Mouse (Mus musculus): ENCODE measurements around the gene Nfib. TPM values are rescaled to one million over a fixed set of nuclear protein-coding genes. Genes with fewer than 3 reads are reported as not detected.

Gene Nfib
- total RNA-seq, 2 experiments from 2014 or later = 119 to 122 TPM

DNA sequence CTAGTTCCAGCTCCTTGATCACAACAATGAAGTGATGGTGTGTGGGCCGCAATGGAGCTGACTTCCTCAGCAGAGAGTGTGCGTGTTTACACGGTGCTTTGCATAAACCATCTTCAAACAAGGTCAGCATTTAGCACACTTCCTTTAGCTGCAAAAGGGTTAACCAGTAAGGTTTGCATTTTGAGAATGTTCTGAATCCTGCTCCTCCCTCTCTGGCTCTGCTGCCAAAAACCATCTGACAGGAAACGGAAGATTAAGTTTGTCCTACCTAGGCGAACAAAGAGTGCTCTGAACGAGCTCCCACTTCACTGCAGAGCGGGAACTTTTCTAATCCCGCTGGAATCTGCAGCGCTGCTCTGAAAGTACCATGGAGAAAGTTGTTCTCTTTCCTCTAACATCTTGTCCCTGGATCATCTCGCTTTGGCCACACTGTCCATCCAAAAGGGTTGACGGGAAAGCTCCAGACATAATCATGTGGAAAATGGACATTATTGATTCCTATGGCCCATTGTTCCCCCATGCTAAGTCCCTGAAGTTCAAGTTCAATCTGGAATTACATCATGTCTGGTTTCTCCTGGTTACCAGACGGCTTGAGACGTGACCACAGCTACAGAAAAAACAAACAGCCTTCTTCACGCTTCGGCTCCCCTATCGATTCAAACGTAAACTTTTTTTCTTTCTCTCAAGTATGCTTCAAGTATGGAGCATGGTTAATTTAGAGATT lies 401.2 kb downstream of the Nfib start:
- peak; percentile 53 for DNase-seq (ENCODE audit: low spot score)
- intact Hi-C loops (cut with DNase I) = no loop called here

GRCm38 (mm10) chr4:82303362-82303900 lies 402.1 kb downstream of the Nfib start:
- DNase-seq (ENCODE audit: low spot score) = no peak
- intact Hi-C loops (cut with DNase I) = no loop called here

DNA sequence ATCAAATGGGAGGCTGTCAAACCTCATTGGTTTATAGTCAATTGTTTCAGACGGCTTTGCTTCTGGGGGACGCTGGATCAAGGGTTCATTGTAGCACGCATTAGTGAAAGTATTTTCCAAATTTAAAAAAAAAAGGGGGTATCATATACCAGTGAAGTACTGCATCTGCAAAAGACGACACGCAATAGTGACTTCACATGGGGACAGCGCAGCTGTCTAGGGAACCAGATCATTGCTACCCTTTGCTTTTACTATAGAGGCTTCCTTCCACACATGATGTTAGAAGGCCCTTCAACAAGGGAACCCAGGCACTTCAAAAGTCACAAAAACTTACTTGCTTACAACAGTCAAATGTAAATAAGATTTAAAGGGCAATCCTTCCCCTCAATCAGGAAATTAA lies 402.6 kb downstream of the Nfib start:
- intact Hi-C loops (cut with DNase I) = no loop called here
- no peak for DNase-seq (ENCODE audit: low spot score)

DNA sequence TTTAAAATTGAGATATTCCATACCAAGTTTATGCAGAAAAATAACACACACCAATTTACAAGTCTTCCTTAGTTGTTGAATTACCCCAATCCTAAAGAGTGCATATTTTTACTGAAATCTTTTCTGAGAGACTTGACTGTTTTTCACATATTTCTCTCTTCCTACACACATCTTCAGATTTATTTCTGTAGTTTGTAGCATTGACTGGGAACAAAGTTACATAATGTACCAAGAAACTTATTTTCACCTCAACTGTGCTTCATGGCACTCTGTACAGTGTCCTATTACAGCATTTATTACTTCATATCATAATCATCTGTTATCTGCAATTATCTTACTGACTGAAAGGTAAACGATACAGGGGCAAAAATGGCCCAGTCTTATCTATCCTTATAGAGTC lies 406.9 kb downstream of the Nfib start:
- intact Hi-C loops (cut with DNase I) = no loop called here
- no peak for DNase-seq (ENCODE audit: low spot score)

GRCm38 (mm10) chr4:82297562-82297961 lies 408.0 kb downstream of the Nfib start:
- DNase-seq (ENCODE audit: low spot score) = no peak
- intact Hi-C loops (cut with DNase I) = no loop called here

- DNase-seq (ENCODE audit: low spot score) = no peak
- intact Hi-C loops (cut with DNase I) = no loop called here
Observed at GRCm38 (mm10) chr4:82294066-82294465, 411.5 kb downstream of the Nfib start.

DNA sequence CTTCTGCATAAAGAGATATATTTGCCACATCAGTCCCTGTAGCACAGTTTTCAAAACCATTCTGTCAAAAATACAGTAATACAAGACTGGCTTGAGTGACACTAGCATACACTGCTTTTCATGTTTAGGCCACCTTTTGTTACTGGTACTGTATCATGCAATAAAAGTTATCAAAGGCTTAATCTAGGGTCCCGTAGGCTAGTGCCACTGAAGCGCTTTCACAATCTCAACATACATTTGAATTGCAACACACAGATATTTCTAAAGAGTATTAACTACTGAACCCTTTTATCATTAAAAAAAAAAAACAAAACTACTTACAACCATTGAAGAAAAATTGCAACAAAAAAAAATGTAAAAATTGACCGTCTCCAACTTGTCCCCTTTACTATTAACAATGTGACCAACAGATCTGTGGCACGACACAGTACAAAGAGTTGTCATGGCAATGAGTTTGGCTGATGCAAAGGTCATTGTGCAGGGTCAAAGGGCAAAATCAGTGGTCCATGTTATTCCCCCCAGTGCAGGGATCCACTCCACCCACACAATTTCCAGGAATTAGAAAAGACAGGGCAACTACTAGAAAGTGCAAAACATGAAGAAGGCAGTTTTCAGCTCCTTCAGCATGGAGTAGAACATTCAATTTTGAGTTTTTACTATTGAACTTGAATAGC lies 414.2 kb downstream of the Nfib start:
- intact Hi-C loops (cut with DNase I) = no loop called here
- no peak for DNase-seq (ENCODE audit: low spot score)

DNA sequence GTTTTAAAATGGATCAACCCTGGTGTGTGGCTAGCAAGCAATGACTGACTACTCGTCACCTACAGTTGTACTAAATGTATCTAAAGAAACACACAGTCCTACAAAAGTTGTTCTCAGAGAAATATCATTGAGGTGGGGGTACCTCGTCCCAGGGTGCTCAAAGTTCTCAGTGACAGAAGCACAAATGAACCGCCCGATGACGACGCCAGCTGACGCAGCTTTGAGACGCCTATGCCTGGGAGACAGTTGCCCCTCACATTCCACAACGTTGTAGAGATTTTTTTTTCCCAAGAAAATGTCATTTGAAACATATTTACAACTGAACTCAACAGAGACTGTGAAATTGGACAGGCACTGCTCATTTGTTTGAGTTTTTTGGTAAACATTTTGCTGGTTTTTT lies 414.9 kb downstream of the Nfib start:
- intact Hi-C loops (cut with DNase I) = no loop called here
- DNase-seq (ENCODE audit: low spot score) = no peak

- intact Hi-C loops (cut with DNase I) = no loop called here
- DNase-seq (ENCODE audit: low spot score) = no peak
Observed at GRCm38 (mm10) chr4:82289596-82289995, 416.0 kb downstream of the Nfib start.

GRCm38 (mm10) chr4:82288138-82288537 lies 417.4 kb downstream of the Nfib start:
- intact Hi-C loops (cut with DNase I) = no loop called here
- no peak for DNase-seq (ENCODE audit: low spot score)

DNA sequence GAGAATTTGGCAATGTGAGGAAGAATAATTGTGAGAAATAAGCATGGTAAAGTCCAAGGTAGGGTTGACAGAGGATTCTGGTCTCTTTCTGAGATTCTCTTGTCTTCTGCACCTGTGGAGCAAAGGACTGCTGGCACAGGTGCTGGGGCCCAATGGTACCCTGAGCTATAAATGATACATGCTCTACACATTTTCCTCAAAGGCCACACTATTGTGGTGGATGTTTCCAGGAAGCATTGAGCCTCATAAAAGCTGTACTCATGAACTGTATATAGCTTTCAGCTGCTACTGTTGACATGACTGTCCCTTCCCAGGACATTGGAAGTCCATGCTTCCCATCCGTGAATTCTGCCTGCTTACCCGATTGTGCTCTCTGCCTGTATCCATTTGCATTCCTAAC lies 418.1 kb downstream of the Nfib start:
- intact Hi-C loops (cut with DNase I) = no loop called here
- no peak for DNase-seq (ENCODE audit: low spot score)

DNA sequence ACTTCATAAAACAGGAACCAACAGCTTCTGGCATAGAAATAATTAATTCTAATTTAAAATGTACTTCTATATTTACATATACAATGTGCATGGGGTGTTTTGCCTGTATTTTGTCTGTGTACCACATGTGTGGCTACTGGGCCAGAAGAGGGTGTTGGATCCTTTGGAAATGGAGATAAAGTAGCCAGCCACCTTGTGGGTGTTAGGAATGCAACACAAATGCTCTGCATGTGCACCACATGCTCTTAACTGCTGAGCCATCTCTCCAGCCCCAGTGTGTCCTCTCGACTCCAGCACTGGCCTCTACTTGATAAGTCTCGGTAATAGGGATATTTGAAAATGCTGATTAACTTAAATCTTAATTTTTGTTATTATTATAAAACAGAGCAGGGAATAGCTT lies 418.6 kb downstream of the Nfib start:
- DNase-seq (ENCODE audit: low spot score) = no peak
- intact Hi-C loops (cut with DNase I) = no loop called here

GRCm38 (mm10) chr4:82283536-82283935 lies 422.0 kb downstream of the Nfib start:
- no peak for DNase-seq (ENCODE audit: low spot score)
- intact Hi-C loops (cut with DNase I) = no loop called here

GRCm38 (mm10) chr4:82275996-82276395 lies 429.6 kb downstream of the Nfib start:
- intact Hi-C loops (cut with DNase I) = loop anchor here (2.0 to 10.0 kb wide), 2 partner anchors 27 to 59 kb away; no protein-coding TSS in a partner anchor
- no peak for DNase-seq (ENCODE audit: low spot score)

GRCm38 (mm10) chr4:82273049-82273754 lies 432.3 kb downstream of the Nfib start:
- intact Hi-C loops (cut with DNase I) = loop anchor here (2.0 to 10.0 kb wide), 2 partner anchors 18 to 62 kb away; no protein-coding TSS in a partner anchor
- no peak for DNase-seq (ENCODE audit: low spot score)

GRCm38 (mm10) chr4:82272099-82272498 lies 433.5 kb downstream of the Nfib start:
- no peak for DNase-seq (ENCODE audit: low spot score)
- intact Hi-C loops (cut with DNase I) = loop anchor here (2.0 to 10.0 kb wide), 2 partner anchors 17 to 63 kb away; no protein-coding TSS in a partner anchor

DNA sequence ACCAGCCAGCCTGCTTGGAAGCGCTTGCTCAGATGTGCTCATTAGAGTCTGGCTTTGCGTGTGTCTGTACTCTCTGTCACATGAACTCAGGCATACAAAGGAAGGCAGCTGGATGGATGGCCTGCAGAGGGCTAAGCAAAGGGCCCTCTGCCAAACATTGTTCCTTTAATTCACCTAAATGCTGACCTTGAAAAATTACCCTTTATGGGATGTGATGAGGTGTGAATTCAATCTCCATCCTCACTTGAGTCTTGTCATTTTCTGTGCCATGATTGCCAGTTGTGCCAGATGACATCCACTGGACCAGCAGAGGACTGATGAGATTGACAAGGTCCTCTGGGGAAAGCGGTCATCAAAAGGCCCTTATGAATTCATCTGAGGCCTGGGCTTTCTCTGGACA lies 434.0 kb downstream of the Nfib start:
- DNase-seq (ENCODE audit: low spot score) = no peak
- intact Hi-C loops (cut with DNase I) = loop anchor here (10.0 kb wide), 1 partner anchor 63 kb away; no protein-coding TSS in a partner anchor

GRCm38 (mm10) chr4:82267832-82268778 lies 437.4 kb downstream of the Nfib start:
- no peak for DNase-seq (ENCODE audit: low spot score)

GRCm38 (mm10) chr4:82266066-82266619 lies 439.4 kb downstream of the Nfib start:
- intact Hi-C loops (cut with DNase I) = no loop called here
- DNase-seq (ENCODE audit: low spot score) = no peak

More at GRCm38 (mm10) chr4:82267832-82268778, 437.4 kb downstream of the Nfib start:
- intact Hi-C loops (cut with DNase I) = no loop called here
